Mouse (Mus musculus): ENCODE results near the gene Kcnd3. TPM values are rescaled to one million over a fixed set of nuclear protein-coding genes. Genes with fewer than 3 reads are reported as not detected.

Gene Kcnd3
- 10 to 100 TPM; 60.0 to 62.0 TPM for total RNA-seq (2021)
- long read RNA-seq, experiment 1, full-length matches to known transcripts, result 16 of 44 reads
- long read RNA-seq, experiment 1, partial matches to known transcripts, result 17 of 44 reads
- long read RNA-seq, experiment 1, other reads (novel, unspliced or antisense), result 11 of 44 reads
- long read RNA-seq, experiment 2, full-length matches to known transcripts, result 9 of 37 reads
- long read RNA-seq, experiment 2, partial matches to known transcripts, result 6 of 37 reads
- long read RNA-seq, experiment 2, other reads (novel, unspliced or antisense), result 22 of 37 reads

DNA sequence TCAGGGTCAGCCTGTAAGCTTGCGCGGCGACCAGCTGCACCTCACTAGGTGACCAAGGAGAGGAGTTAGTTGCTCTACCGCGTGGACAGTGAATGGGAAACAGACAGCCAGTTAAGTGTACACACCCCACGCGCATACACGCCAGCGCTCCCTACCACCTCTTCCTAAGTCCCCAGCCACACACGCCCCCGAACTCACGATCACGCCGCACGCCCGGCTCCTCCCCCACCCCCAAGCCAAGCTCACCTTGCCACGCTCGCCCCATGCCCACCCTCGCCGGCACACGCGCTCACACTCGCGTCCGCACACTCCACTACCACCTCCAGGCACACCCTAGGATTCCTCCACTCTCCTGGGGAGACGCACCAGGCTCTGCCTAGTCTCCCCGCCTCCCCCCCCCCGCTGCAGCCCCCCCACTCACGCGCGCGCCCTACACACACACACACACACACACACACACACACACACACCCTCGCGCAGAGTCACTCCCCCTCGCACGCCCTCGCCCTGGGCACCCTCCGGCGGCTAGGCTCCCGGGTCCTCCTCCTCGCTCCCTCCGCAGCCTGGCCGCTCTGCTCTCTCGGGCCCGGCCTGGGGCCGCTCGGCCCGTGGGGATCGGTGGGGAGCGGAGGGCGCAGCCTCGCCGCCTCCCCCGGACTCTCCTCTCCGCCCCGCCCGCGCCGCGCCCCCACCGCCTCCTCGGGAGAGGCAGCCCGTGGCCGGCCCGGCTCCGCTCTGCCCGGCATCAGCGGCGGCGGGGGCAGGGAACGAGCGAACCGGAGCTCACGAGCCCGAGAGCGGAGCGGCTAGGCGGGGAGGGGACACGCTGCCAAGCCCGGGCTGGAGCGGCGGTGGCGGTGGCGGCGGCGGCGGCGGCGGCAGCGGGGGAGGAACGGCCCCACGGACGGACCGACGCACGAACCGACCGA lies at the start of gene Kcnd3:
Gene Kcnd3, plus strand, starts transcription at position 704 of the 929 bp plus-strand sequence.
- intact Hi-C loops (cut with DNase I), result loop anchor here (1.0 to 5.0 kb wide), 5 partner anchors 37 to 223 kb away; no protein-coding TSS in a partner anchor
- peak within 1 kb of the TSS; percentile 91 for H3K27ac ChIP-seq
- peak within 1 kb of the TSS; percentile 80 for H3K4me3 ChIP-seq
- DNase-seq (ENCODE audit: extremely low spot score in 1 of 2, low spot score in 2 of 2), result peak; percentile 51 to 63
- no peak for TF ChIP-seq CTCF (IDR thresholded peaks at IDR 0.05)

DNA sequence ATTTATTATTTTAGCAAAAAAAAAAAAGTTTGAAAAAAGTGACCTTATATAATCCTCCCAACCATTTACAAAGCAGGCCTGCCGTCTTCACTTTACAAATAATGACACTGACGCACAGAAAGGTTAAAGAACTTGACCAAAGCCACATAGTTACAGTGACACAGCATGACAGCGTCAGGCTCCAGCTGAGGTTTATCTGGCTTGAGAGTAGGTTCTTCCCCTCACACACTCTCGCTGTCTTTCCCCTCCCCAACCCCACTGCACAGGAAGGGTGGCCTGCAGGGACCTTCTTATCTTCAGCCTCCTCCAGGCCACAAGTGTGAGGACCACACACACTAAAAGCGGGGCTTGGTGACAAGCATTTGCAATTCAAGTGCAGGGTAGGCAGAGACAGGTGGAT lies 49.5 kb upstream of the Kcnd3 start:
- Histone ChIP-seq H3K4me3 (no peak overlapping the region), H3K27ac (no peak overlapping the region)
- no peak for DNase-seq (ENCODE audit: extremely low spot score in 1 of 2, low spot score in 2 of 2)
- no peak for TF ChIP-seq CTCF (IDR thresholded peaks at IDR 0.05)
- intact Hi-C loops (cut with DNase I), result no loop called here

DNA sequence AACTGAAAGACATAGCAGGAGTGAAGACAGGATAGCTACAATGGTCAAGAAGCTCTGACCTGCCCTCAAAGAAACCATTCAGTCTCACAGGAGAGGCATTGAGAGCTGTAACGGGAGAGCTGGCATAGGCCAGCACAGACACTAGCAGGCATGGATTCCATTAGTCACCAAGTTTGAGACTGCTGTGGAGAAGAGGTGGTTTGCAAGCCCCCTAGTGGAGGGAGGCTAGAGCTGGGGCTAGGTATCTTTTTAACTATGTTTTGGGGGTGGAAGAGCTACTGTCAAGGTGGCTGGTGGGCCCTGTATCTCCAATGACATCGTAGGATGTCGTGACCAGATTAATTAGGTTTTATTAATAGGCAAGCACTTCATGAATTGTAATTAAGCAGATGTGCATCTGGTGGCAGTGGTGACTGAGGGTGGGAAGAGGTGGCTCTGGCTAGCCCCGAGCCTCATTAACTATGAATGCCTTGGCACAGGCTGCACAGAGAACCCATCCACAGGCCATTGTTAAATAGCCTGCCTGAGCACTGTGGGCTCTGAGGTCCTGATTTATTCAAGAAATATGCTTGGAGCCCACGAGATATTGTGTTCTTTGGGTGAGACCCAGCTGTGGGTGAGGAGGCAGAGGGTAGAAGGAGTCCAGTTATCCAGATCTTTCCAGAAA lies 48.6 kb upstream of the Kcnd3 start:
- no peak overlapping the region for H3K27ac ChIP-seq
- DNase-seq (ENCODE audit: extremely low spot score in 1 of 2, low spot score in 2 of 2), result no peak
- no peak overlapping the region for H3K4me3 ChIP-seq
- TF ChIP-seq CTCF (IDR thresholded peaks at IDR 0.05), result peak; percentile 32
- intact Hi-C loops (cut with DNase I), result no loop called here

DNA sequence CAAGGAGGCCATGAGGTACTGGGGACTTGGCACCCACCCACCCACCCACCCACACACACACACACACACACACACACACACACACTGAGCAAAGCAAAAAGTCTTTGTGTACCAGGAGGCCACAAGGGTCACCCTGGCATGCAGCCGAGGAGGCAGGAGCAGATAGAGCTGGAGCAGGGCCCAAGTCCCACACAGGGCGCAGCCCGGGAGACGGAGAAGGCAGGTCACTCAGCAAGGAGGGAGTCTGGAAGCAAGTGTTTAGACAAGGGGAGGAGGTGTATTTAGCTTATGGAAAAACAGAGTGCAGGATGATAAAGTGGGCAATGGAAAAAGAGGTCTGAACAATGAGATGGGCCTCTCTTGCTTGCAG lies 48.1 kb upstream of the Kcnd3 start:
- TF ChIP-seq CTCF (IDR thresholded peaks at IDR 0.05), result no peak
- intact Hi-C loops (cut with DNase I), result no loop called here
- no peak for DNase-seq (ENCODE audit: extremely low spot score in 1 of 2, low spot score in 2 of 2)

DNA sequence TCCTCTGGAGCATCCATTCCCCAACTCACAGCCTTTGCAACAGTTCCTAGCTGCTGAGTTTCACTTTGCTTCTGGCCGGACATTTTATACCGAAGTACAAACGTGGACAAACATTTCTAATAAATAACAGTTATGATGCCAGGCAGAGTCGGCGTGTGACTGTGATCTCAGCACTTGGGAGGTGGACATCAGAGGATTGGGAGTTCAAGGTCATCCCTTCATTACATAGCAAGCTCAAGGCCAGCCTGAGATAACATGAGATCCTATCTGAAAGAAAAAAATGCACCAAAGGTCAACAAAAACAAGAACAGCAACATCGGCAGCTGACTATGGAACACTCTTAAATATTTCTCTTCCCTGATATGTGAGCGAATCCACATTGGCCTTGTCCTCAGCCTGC lies 46.6 kb upstream of the Kcnd3 start:
- DNase-seq (ENCODE audit: extremely low spot score in 1 of 2, low spot score in 2 of 2), result no peak
- Histone ChIP-seq H3K4me3 (no peak overlapping the region), H3K27ac (no peak overlapping the region)
- intact Hi-C loops (cut with DNase I), result no loop called here
- TF ChIP-seq CTCF (IDR thresholded peaks at IDR 0.05), result no peak

More for the DNA sequence above, 48.1 kb upstream of the Kcnd3 start:
- no peak overlapping the region for H3K4me3 ChIP-seq
- H3K27ac ChIP-seq, result no peak overlapping the region

DNA sequence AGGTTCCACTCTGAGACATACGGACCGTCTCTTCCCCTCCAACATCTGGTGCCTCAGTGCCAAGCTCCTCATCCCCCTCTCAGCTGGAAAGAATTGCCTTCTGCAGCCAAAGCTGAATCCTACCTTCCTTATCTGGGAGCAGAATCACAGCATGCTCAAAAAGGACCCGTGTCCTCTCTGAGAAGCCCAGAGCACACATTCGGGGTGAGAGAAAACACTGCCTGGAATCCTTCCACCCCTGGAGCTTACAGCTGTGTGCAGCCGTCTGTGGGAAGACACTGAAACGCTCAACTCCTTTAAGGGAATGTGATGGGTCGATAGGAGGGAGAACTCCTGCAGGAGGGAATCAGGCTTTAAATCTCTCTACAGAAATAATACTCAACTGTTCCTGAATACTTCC lies 46.1 kb upstream of the Kcnd3 start:
- intact Hi-C loops (cut with DNase I), result no loop called here
- Histone ChIP-seq H3K27ac (no peak overlapping the region), H3K4me3 (no peak overlapping the region)
- TF ChIP-seq CTCF (IDR thresholded peaks at IDR 0.05), result no peak
- DNase-seq (ENCODE audit: extremely low spot score in 1 of 2, low spot score in 2 of 2), result no peak

DNA sequence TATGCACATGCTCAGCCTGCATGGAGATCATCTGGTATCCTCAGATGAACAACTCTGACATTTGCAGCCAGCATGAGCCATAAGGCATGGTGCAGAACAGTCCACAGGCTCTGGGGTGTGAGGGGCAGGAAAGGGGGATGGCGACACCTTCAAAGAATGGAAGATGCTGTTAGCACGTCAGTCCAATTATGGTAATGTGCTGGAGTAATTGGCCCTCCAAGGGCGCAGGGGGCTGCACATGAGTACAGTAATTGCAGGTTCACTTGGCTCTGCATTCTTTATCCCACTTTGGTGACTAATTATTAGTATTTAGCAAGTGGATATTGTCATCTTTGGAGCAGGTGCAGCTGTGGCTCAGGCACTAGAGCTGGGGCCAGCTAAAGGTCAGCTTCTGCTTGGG lies 43.9 kb upstream of the Kcnd3 start:
- no peak overlapping the region for H3K27ac ChIP-seq
- intact Hi-C loops (cut with DNase I), result no loop called here
- DNase-seq (ENCODE audit: extremely low spot score in 1 of 2, low spot score in 2 of 2), result no peak
- TF ChIP-seq CTCF (IDR thresholded peaks at IDR 0.05), result no peak
- H3K4me3 ChIP-seq, result no peak overlapping the region

DNA sequence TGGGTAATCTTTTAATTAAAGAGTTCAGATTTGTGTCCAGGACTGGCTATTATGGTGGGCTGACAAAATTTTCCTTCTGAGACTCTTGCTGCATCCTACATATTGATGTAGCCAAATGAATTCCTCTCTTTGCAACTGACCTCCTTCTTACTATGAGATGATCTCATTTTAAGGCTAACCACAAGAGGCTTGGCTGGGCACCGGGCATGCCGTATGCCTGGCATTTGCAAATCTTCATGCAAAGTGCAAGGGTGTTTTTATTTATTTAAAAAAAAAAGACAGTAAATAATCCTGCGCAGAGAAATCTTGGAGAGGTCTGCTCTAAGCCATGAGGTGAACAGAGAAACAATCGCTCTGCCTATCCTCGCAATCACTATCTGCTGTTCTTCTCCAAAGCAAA lies 41.3 kb upstream of the Kcnd3 start:
- intact Hi-C loops (cut with DNase I), result no loop called here
- DNase-seq (ENCODE audit: extremely low spot score in 1 of 2, low spot score in 2 of 2), result no peak
- Histone ChIP-seq H3K27ac (no peak overlapping the region), H3K4me3 (no peak overlapping the region)
- TF ChIP-seq CTCF (IDR thresholded peaks at IDR 0.05), result no peak

DNA sequence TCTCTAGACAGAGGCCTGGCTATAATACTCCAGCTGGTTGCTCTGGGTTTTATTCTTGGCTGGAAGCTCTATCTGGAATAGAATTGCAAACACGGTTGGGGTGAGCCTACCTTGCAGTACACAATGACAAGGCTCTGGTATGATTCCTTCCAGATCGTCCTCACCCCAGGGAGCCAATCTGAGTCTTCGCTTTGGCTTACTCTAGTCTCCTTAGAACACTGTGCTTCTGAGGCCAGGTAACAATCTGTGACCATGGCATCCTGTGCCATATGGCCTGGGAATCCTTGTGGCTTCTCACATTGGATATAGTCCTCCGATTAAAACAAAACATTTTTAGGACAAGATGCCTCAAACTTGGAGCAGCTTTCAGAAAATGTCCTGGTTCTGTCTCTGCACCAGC lies 40.4 kb upstream of the Kcnd3 start:
- intact Hi-C loops (cut with DNase I), result no loop called here
- TF ChIP-seq CTCF (IDR thresholded peaks at IDR 0.05), result no peak
- Histone ChIP-seq H3K27ac (no peak overlapping the region), H3K4me3 (no peak overlapping the region)
- no peak for DNase-seq (ENCODE audit: extremely low spot score in 1 of 2, low spot score in 2 of 2)

DNA sequence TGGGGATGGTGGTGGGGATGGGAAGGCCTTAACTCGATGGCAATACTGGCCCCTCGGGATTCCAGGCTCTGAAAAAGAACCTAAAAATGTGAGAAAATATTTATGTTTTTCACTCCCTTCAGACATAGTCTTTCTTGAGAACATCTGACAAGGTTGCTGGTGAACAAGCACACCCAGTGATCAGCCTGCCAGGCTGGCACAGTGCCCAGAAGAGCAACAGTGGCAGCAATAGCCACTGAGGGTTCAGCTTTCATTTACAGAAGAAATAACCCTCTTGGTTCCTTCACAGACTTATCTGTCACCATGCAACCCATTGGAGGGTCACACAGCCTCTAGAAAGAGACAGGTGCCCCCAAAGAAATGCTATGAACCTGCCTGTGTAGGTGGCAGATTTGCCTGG lies 39.9 kb upstream of the Kcnd3 start:
- intact Hi-C loops (cut with DNase I), result no loop called here
- TF ChIP-seq CTCF (IDR thresholded peaks at IDR 0.05), result no peak
- no peak overlapping the region for H3K4me3 ChIP-seq
- no peak overlapping the region for H3K27ac ChIP-seq
- DNase-seq (ENCODE audit: extremely low spot score in 1 of 2, low spot score in 2 of 2), result no peak

DNA sequence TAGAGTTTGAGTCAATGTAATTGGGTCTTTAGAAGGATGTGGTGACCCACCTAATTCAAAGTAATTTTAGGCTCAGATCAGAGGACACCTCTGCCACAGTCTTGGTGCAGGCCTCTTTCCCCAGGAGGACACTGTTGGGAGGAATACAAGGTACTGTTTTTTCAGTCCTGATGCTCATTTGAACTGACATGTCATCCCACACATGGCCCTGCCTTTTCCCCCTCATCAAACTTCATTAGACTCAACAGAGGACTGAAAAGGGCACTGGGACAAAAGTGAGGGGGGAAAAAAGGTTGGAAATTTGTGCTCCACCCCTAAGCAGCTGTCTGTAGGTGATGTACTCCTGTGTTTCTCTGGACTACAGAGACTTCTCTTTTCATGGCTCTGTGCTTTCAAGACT lies 39.4 kb upstream of the Kcnd3 start:
- intact Hi-C loops (cut with DNase I), result no loop called here

DNA sequence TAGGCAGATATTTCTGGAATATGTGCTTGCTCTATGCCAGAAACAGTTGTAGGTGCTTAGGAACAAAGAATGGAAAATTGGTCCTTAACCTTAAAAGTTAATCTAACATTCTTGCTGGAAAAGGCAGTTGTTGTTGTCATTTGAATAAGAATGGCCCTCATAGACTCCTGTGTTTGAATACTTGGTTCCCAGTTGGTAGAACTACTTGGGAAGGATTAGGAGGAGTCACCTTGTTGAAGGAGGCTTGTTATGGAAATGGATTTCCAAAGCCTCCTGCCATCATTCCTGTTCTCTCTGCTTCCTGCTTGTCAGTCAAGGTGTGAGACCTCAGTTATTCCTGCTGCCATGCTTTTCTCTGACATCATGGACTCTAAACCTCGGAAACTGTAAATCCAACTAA lies 33.7 kb upstream of the Kcnd3 start:
- H3K27ac ChIP-seq, result no peak overlapping the region
- intact Hi-C loops (cut with DNase I), result no loop called here
- H3K4me3 ChIP-seq, result no peak overlapping the region
- DNase-seq (ENCODE audit: extremely low spot score in 1 of 2, low spot score in 2 of 2), result no peak
- no peak for TF ChIP-seq CTCF (IDR thresholded peaks at IDR 0.05)

More for the DNA sequence above, 39.4 kb upstream of the Kcnd3 start:
- no peak for TF ChIP-seq CTCF (IDR thresholded peaks at IDR 0.05)
- Histone ChIP-seq H3K4me3 (no peak overlapping the region), H3K27ac (no peak overlapping the region)
- no peak for DNase-seq (ENCODE audit: extremely low spot score in 1 of 2, low spot score in 2 of 2)
